Mouse (Mus musculus) liver, postnatal 0 days (tissue): Measurements from ENCODE around the gene Sipa1l3. TPM values are rescaled to one million over a fixed set of nuclear protein-coding genes. Genes with fewer than 3 reads are reported as not detected.

Source experiments
- ATAC-seq: fragments of 200-750 bp; cut with Nextera tagmentation; 2 replicates; pipeline ENCODE4 v1.8.0; 2017; ENCODE audit warnings: mild to moderate bottlenecking, moderate library complexity
- DNase-seq: peaks from one replicate; pipeline ENCODE4 v3.0.0-alpha.2; 2016
- H3K27ac ChIP-seq: fragments of 300-500 bp; sonication (generic); 2 replicates; pipeline ENCODE4 v1.5.1; 2014; ENCODE audit warnings: antibody characterized with exemption, moderate library complexity, mild to moderate bottlenecking, low read depth
- H3K27me3 ChIP-seq: fragments of 300-500 bp; sonication (generic); 2 replicates; pipeline ENCODE4 v1.6.1; 2014; ENCODE audit warnings: low read length, control low read depth, mixed read lengths; ENCODE audit not compliant: insufficient read depth
- H3K36me3 ChIP-seq: fragments of 300-500 bp; sonication (generic); replicated peaks from 2 replicates; pipeline ENCODE4 v1.6.1; 2014; ENCODE audit warnings: mild to moderate bottlenecking, control low read depth, low read length, moderate library complexity, mixed read lengths; ENCODE audit not compliant: insufficient read depth
- H3K4me1 ChIP-seq: fragments of 300-500 bp; sonication (generic); 2 replicates; pipeline ENCODE4 v1.6.1; 2014; ENCODE audit warnings: antibody characterized with exemption, mild to moderate bottlenecking, control low read depth; ENCODE audit not compliant: insufficient read depth
- H3K4me2 ChIP-seq: fragments of 300-500 bp; sonication (generic); 2 replicates; pipeline ENCODE4 v1.6.1; 2014; ENCODE audit warnings: low read depth, mild to moderate bottlenecking, low read length, moderate library complexity, mixed read lengths
- H3K4me3 ChIP-seq: fragments of 300-500 bp; sonication (generic); 2 replicates; pipeline ENCODE4 v1.5.1; 2014; ENCODE audit warnings: low read depth, low read length
- H3K9ac ChIP-seq: fragments of 300-500 bp; sonication (generic); replicated peaks from 2 replicates; pipeline ENCODE4 v1.6.1; 2014; ENCODE audit warnings: mild to moderate bottlenecking, moderate library complexity
- H3K9me3 ChIP-seq: fragments of 300-500 bp; sonication (generic); 2 replicates; pipeline ENCODE4 v1.6.1; 2016; ENCODE audit warnings: mild to moderate bottlenecking, control low read depth, low read length, mixed read lengths
- CTCF ChIP-seq: sonication (generic); IDR thresholded peaks from 2 replicates; pipeline ENCODE4 v1.5.1; 2016; ENCODE audit warnings: antibody characterized with exemption, low read depth
- EP300 ChIP-seq: IDR thresholded peaks from 2 replicates; pipeline ENCODE4 v1.6.1; 2016; ENCODE audit warnings: antibody characterized with exemption, low read depth, mild to moderate bottlenecking
- WGBS: fragments of 180-500 bp; shearing (Covaris S2); extraction: QIAGEN DNeasy Blood & Tissue Kit; methylation state at CpG from one replicate; pipeline ENCODE4 v1.1.7; 2014; ENCODE audit not compliant: insufficient replicate concordance; 5-methylcytosine and 5-hydroxymethylcytosine counted together
- polyA plus RNA-seq: library from polyadenylated mRNA; unstranded; fragments of >200 nt; fragmentation: Nextera tagmentation; extraction: Ambion mirVana; gene quantifications from 2 replicates; pipeline ENCODE4 v1.2.1, GENCODE M21; 2015

Sipa1l3 gene
- polyA plus RNA-seq, 1 experiment from 2014 or later, result 1.7 TPM

DNA sequence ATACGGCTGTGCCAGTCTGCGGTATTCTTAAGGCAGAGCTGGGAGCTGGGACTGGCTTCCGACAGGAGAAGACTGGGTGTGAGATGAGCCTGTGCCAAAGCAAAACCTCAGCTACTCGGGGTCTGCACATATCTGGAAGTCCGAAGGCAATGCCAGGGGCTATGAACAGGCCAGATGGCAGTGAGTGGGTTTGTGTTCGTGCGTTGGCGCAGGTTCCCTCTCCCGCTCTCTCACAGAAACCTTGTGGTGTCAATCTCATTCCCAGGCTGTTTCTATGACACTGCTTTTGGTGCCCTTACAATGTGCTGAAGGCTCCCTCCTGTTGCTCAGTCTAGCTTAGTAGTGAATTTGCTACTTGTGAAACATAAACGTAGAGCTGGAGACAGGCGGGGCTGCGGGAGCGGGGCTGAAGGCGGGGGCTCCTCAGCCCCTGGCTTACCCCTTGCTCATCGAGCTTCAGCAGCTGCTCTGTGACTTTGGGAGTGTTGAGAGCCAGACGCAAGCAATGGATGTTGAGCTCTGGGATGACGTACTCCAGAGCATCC is 130.8 kb downstream of the Sipa1l3 start:
- Histone ChIP-seq H3K4me3 (no peak overlapping the region), H3K36me3 (peaks cover 14% of the 10 kb centered on the region), H3K4me2 (no peak overlapping the region), H3K27ac (no peak overlapping the region), H3K9ac (no peak overlapping the region), H3K9me3 (no peaks in the 10 kb centered on the region), H3K4me1 (no peaks in the 10 kb centered on the region; the same call in 1 of the 2 replicates), H3K27me3 (no peaks in the 10 kb centered on the region)
- WGBS, result 90% methylated on average over 17 of the region's 17 CpGs
- TF ChIP-seq EP300 (no peak), CTCF (no peak)
- DNase-seq (no peak), ATAC-seq (no peak)

DNA sequence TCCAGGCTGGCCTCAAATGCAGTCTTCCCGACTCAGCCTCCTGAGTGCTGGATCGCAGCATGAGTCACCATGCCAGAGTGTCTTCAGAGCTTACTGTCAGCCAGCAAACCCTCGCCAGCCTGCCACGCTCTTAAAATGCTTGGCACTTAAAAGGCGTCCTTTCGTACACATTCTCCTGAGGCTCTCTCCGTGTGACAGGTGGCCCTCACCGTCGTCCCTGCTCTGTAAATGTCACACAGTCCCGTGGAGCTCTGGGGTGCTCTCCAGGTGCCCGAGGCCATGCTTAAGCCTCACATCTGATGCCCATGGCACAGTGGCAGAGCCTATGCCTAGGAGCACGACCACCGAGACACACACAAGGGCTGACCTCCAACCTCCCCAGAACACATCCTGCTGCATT is 132.1 kb downstream of the Sipa1l3 start:
- TF ChIP-seq CTCF (no peak), EP300 (no peak)
- Histone ChIP-seq H3K4me3 (no peak overlapping the region), H3K9me3 (no peaks in the 10 kb centered on the region), H3K27ac (no peak overlapping the region), H3K9ac (no peak overlapping the region), H3K27me3 (no peaks in the 10 kb centered on the region), H3K36me3 (peaks cover 21% of the 10 kb centered on the region), H3K4me2 (no peak overlapping the region), H3K4me1 (no peaks in the 10 kb centered on the region)
- no peak for ATAC-seq
- 88% methylated on average over 13 of the region's 13 CpGs for WGBS
- DNase-seq, result no peak

DNA sequence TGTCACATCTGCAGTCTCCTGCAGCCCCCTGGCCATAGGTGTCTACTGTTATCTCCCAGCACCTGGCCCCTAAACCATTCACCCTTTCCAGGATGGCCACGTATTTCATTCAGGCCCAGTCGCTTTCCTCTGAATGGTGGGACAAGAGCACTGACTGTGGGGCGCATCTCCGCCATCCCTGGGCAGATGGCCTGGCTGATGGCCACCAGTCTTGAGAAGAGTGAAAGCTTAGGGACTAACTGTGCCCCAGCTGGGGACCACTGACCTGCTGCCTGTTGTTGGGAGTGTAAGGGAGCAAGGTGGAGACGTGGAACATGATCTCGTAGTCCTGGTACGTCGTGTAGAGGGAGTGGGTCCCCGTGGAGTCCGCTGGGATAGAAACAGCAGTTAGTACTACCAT is 132.7 kb downstream of the Sipa1l3 start:
- Histone ChIP-seq H3K4me2 (no peak overlapping the region), H3K27ac (no peak overlapping the region), H3K4me3 (no peak overlapping the region), H3K4me1 (no peaks in the 10 kb centered on the region), H3K36me3 (peaks cover 21% of the 10 kb centered on the region), H3K9ac (no peak overlapping the region), H3K9me3 (no peaks in the 10 kb centered on the region), H3K27me3 (no peaks in the 10 kb centered on the region)
- DNase-seq (no peak), ATAC-seq (no peak)
- 88% methylated on average over 10 of the region's 10 CpGs for WGBS
- TF ChIP-seq EP300, result no peak
- TF ChIP-seq CTCF, result no peak

GRCm38 (mm10) chr7:29383255-29383654 is 135.2 kb downstream of the Sipa1l3 start:
- ATAC-seq (peak; percentile 45; the same call in 1 of the 2 replicates), DNase-seq (peak; percentile 88)
- 39% methylated on average over 10 of the region's 10 CpGs for WGBS
- TF ChIP-seq CTCF (peak; percentile 94), EP300 (no peak)
- H3K36me3 ChIP-seq, result peaks cover 21% of the 10 kb centered on the region
- H3K4me2 ChIP-seq, result no peak overlapping the region
- no peak overlapping the region for H3K9ac ChIP-seq
- no peaks in the 10 kb centered on the region for H3K27me3 ChIP-seq
- no peaks in the 10 kb centered on the region for H3K9me3 ChIP-seq
- H3K4me1 ChIP-seq, result no peaks in the 10 kb centered on the region
- no peak overlapping the region for H3K4me3 ChIP-seq
- H3K27ac ChIP-seq, result no peak overlapping the region

DNA sequence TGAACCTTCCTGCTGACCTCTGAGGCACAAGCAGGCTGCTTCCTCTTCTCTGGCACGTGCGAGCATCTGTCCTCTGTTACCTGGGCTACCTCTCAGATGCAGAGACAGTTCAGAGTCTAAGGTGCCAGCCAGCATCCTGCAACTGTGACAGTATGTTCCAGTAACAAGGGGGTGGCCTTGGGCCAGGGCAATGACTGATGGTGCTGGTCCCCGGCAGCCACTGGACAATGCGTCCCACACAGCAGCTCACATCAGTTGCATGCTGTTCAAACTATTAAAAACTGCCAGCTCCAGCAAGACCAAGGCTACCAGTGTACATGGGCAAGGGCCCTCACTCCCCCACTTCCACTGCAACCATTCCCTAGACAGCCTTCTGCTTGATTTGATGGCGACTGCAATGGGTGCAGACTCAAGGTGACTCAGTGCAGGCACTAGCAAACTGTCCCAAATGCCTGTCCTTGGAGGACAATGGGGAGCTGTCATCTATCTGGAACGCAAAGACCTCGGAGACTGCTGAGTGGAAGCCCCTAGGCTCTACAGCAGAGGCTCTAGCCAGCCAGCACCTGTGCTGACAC is 136.9 kb downstream of the Sipa1l3 start:
- Histone ChIP-seq H3K27me3 (no peaks in the 10 kb centered on the region), H3K4me3 (no peak overlapping the region), H3K27ac (no peak overlapping the region), H3K4me2 (no peak overlapping the region), H3K36me3 (peaks cover 22% of the 10 kb centered on the region), H3K4me1 (no peaks in the 10 kb centered on the region), H3K9ac (no peak overlapping the region), H3K9me3 (no peaks in the 10 kb centered on the region)
- DNase-seq (no peak), ATAC-seq (no peak)
- no peak for TF ChIP-seq CTCF
- WGBS, result 82% methylated on average over 7 of the region's 7 CpGs

GRCm38 (mm10) chr7:29374054-29374453 is 144.4 kb downstream of the Sipa1l3 start:
- DNase-seq, result no peak
- Histone ChIP-seq H3K36me3 (peaks cover 12% of the 10 kb centered on the region), H3K4me2 (no peak overlapping the region), H3K27ac (no peak overlapping the region), H3K4me3 (no peak overlapping the region), H3K9ac (no peak overlapping the region), H3K27me3 (no peaks in the 10 kb centered on the region), H3K9me3 (no peaks in the 10 kb centered on the region), H3K4me1 (no peaks in the 10 kb centered on the region)
- no peak for TF ChIP-seq EP300
- TF ChIP-seq CTCF, result no peak
- ATAC-seq, result no peak
- WGBS, result 77% methylated on average over 6 of the region's 6 CpGs
